Mouse (Mus musculus): ENCODE measurements at regions not wholly inside any gene's neighbourhood (a gene's known extent, or its start where the extent isn't known, plus 50 kb on each side); places are given as distances from the start of the nearest gene placed in this dataset.

DNA sequence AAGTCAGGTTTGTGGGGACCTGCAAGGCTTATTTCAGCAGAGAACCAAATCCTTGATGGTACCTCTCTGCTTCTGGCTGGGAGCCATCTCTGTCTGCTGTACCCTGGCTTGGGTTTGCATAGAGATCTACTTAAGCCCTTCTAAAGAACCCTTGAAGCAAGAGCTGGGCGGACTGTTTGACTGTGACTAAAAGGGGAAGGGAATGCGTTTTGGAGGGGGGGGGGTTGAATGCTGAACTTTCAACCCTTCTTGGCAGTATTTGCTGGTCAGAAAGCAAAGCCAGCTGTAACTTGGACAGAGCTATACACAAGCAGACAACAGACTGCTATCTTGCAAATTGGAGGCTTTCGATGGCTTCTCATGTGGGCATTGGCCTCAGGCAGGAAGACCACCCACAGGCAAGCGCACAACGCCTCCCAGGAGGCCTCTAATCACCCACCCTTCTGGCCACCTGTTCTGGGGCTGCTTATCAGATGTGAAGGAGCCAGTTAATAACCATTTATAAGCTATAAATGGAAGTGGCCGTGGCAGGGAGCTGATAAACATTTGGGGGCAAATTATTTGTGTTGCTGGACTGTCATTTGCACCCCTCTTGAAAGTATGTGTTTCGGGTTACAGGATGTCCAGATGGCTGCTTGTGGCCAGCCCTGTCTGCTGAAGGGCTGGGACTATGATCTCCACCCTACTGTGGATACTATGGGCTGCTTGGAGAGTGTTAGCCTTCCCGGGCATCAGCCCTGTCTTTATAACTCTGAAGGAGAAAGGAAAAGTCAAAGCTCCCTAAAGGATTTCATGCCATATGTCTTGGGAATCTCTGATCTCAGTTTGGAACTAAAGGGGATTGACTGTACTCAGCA lies 95.5 kb upstream of the Ercc6l2 start:
- TF ChIP-seq MYOD1 (IDR thresholded peaks at IDR 0.05; ENCODE audit: control insufficient read depth in 1 of 3, insufficient read length in 2 of 3, low read depth in 2 of 3) = peak in 1 of 3 experiments; percentile 58
- no peak for TF ChIP-seq E2F4 (IDR thresholded peaks at IDR 0.05; ENCODE audit: insufficient read depth)
- Histone ChIP-seq H3K79me2 (ENCODE audit: control insufficient read depth, insufficient read depth) (no peaks in the 10 kb centered on the region), H3K4me2 (ENCODE audit: low read depth) (no peak overlapping the region), H3ac (ENCODE audit: control insufficient read depth, insufficient read length) (no peak overlapping the region), H3K36me3 (ENCODE audit: control insufficient read depth, insufficient read depth) (no peaks in the 10 kb centered on the region), H3K27me3 (ENCODE audit: control insufficient read depth, insufficient read depth, insufficient read length) (no peaks in the 10 kb centered on the region), H3K4me3 (no peak overlapping the region)

DNA sequence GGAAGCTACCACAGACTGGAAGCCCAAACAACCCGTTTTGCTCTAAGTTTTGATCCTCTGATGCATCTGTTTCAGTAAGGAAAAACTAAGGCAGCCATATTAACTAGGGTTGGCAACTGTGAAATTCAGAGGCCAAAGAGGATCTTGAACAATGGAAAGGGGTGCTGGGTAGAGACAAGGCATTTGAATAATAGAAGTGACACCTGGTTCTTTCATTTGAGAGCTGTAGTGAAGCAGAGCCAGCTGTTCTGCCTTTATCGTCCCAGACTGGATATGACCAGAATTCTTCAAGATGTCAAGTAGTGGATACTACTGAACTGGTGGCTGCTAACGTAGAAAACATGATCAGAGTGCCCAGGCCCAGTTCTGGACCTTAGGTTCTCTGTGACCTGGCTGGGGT lies 94.4 kb upstream of the Ercc6l2 start:
- no peak for TF ChIP-seq POLR2A (IDR thresholded peaks at IDR 0.05; ENCODE audit: insufficient read length, low read depth)
- TF ChIP-seq SRF (IDR thresholded peaks at IDR 0.05; ENCODE audit: control insufficient read depth, insufficient read length, low read depth) = no peak
- TF ChIP-seq CEBPB (IDR thresholded peaks at IDR 0.05; ENCODE audit: insufficient read depth, poor library complexity, severe bottlenecking) = no peak
- TF ChIP-seq MYOD1 (IDR thresholded peaks at IDR 0.05; ENCODE audit: control insufficient read depth in 1 of 3, insufficient read length in 2 of 3, low read depth in 2 of 3) = no peak
- TF ChIP-seq MAX (IDR thresholded peaks at IDR 0.05; ENCODE audit: low read depth) = no peak
- Histone ChIP-seq H3K4me2 (ENCODE audit: low read depth) (no peak overlapping the region), H3K27me3 (ENCODE audit: control insufficient read depth, insufficient read depth, insufficient read length) (no peaks in the 10 kb centered on the region), H3K36me3 (ENCODE audit: control insufficient read depth, insufficient read depth) (no peaks in the 10 kb centered on the region), H3K4me3 (no peak overlapping the region), H3K79me2 (ENCODE audit: control insufficient read depth, insufficient read depth) (no peaks in the 10 kb centered on the region), H3ac (ENCODE audit: control insufficient read depth, insufficient read length) (no peak overlapping the region)

- no peaks in the 10 kb centered on the region for H3K27me3 ChIP-seq (ENCODE audit: control insufficient read depth, insufficient read depth, insufficient read length)
- H3K4me3 ChIP-seq = no peak overlapping the region
- TF ChIP-seq POLR2A (IDR thresholded peaks at IDR 0.05; ENCODE audit: insufficient read length, low read depth) (no peak), MYOD1 (IDR thresholded peaks at IDR 0.05; ENCODE audit: control insufficient read depth in 1 of 3, insufficient read length in 2 of 3, low read depth in 2 of 3) (no peak), USF1 (IDR thresholded peaks at IDR 0.05; ENCODE audit: low read depth) (no peak), TCF12 (IDR thresholded peaks at IDR 0.05; ENCODE audit: insufficient read depth, poor library complexity, severe bottlenecking) (no peak), SRF (IDR thresholded peaks at IDR 0.05; ENCODE audit: control insufficient read depth, insufficient read length, low read depth) (no peak), POLR2AphosphoS2 (IDR thresholded peaks at IDR 0.05; ENCODE audit: insufficient read length, low read depth) (no peak), MYOG (IDR thresholded peaks at IDR 0.05; ENCODE audit: control insufficient read depth in 1 of 3, insufficient read depth in 1 of 3, insufficient read length in 2 of 3, low read depth in 2 of 3) (no peak), E2F4 (IDR thresholded peaks at IDR 0.05; ENCODE audit: insufficient read depth) (no peak), REST (IDR thresholded peaks at IDR 0.05; ENCODE audit: insufficient read depth, insufficient read length) (no peak), TCF3 (IDR thresholded peaks at IDR 0.05; ENCODE audit: insufficient read length, low read depth) (no peak), MAX (IDR thresholded peaks at IDR 0.05; ENCODE audit: low read depth) (no peak), CEBPB (IDR thresholded peaks at IDR 0.05; ENCODE audit: insufficient read depth, poor library complexity, severe bottlenecking) (no peak)
- H3K4me2 ChIP-seq (ENCODE audit: low read depth) = no peak overlapping the region
- H3K36me3 ChIP-seq (ENCODE audit: control insufficient read depth, insufficient read depth) = no peaks in the 10 kb centered on the region
- no peak overlapping the region for H3ac ChIP-seq (ENCODE audit: control insufficient read depth, insufficient read length)
- H3K79me2 ChIP-seq (ENCODE audit: control insufficient read depth, insufficient read depth) = no peaks in the 10 kb centered on the region
These were observed 93.9 kb upstream of the Ercc6l2 start for GRCm38 (mm10) chr13:63721011-63721625.

- Histone ChIP-seq H3K4me3 (no peak overlapping the region), H3K79me2 (ENCODE audit: control insufficient read depth, insufficient read depth) (no peaks in the 10 kb centered on the region), H3K4me2 (ENCODE audit: low read depth) (no peak overlapping the region), H3K27me3 (ENCODE audit: control insufficient read depth, insufficient read depth, insufficient read length) (no peaks in the 10 kb centered on the region), H3ac (ENCODE audit: control insufficient read depth, insufficient read length) (no peak overlapping the region), H3K36me3 (ENCODE audit: control insufficient read depth, insufficient read depth) (no peaks in the 10 kb centered on the region)
- TF ChIP-seq TCF12 (IDR thresholded peaks at IDR 0.05; ENCODE audit: insufficient read depth, poor library complexity, severe bottlenecking) (no peak), POLR2A (IDR thresholded peaks at IDR 0.05; ENCODE audit: insufficient read length, low read depth) (no peak), USF1 (IDR thresholded peaks at IDR 0.05; ENCODE audit: low read depth) (no peak), POLR2AphosphoS2 (IDR thresholded peaks at IDR 0.05; ENCODE audit: insufficient read length, low read depth) (no peak), MYOG (IDR thresholded peaks at IDR 0.05; ENCODE audit: control insufficient read depth in 1 of 3, insufficient read depth in 1 of 3, insufficient read length in 2 of 3, low read depth in 2 of 3) (no peak), TCF3 (IDR thresholded peaks at IDR 0.05; ENCODE audit: insufficient read length, low read depth) (no peak), MAX (IDR thresholded peaks at IDR 0.05; ENCODE audit: low read depth) (no peak), E2F4 (IDR thresholded peaks at IDR 0.05; ENCODE audit: insufficient read depth) (no peak), SRF (IDR thresholded peaks at IDR 0.05; ENCODE audit: control insufficient read depth, insufficient read length, low read depth) (no peak), REST (IDR thresholded peaks at IDR 0.05; ENCODE audit: insufficient read depth, insufficient read length) (no peak), MYOD1 (IDR thresholded peaks at IDR 0.05; ENCODE audit: control insufficient read depth in 1 of 3, insufficient read length in 2 of 3, low read depth in 2 of 3) (no peak), CEBPB (IDR thresholded peaks at IDR 0.05; ENCODE audit: insufficient read depth, poor library complexity, severe bottlenecking) (no peak)
These were observed 90.7 kb upstream of the Ercc6l2 start for GRCm38 (mm10) chr13:63724293-63724692.
